Mouse (Mus musculus) CD4-positive, CD25-positive, alpha-beta regulatory T cell, adult 9 weeks (primary cell): Measurements from ENCODE around the gene Gm17689. TPM values are rescaled to one million over a fixed set of nuclear protein-coding genes. Genes with fewer than 3 reads are reported as not detected.

ENCODE experiments used
- polyA plus RNA-seq: library from polyadenylated mRNA; unstranded; fragments of 100-300 nt; shearing (Covaris generic); gene quantifications from one replicate; pipeline ENCODE4 v1.2.1, GENCODE M21; 2017

The Gm17689 gene
- not detected for polyA plus RNA-seq

DNA sequence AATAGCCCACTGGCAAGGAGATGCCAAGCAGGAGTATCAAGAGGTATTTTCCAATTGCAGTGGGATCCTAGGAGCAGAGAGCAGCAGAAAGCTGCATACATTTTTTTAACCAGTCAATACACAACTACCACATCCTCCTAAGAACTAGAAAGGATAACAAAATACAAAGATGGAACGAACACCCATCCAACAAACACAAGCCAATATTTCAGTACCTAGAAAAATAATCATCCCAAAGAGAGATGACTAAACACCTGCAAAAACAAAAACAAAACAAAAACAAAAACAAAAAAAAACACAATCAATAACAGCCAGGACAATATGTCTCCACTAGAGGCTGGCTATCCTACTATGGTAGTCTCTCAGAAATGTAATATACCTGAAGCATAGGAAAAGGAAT, at the start of gene Gm17689:
TSS of gene Gm17689 (minus strand) at position 101 of the 400 bp plus-strand sequence.

GRCm38 (mm10) chr9:36541863-36542262, 40.6 kb downstream of the Gm17689 start, which contains the start of gene Gm5615:
Gene Gm5615 (minus strand): TSS chr9:36541963.

Other genes starting within 250 kb of the Gm17689 start
- gene Gm7257, start 150.8 kb downstream of the Gm17689 start, polyA plus RNA-seq: not detected
- gene Gm9513, start 107.0 kb downstream of the Gm17689 start, polyA plus RNA-seq: not detected
- gene Gm5615, start 40.7 kb downstream of the Gm17689 start, polyA plus RNA-seq: not detected
- gene A630095E13Rik, start 60.7 kb upstream of the Gm17689 start, polyA plus RNA-seq: not detected
- 0.09 TPM for gene Acrv1, start 110.6 kb upstream of the Gm17689 start, polyA plus RNA-seq
- gene Chek1, start 144.4 kb upstream of the Gm17689 start, polyA plus RNA-seq: 3.3 TPM
- 278 TPM for gene Stt3a, start 185.0 kb upstream of the Gm17689 start, polyA plus RNA-seq
- 12.5 TPM for gene Ei24, start 214.8 kb upstream of the Gm17689 start, polyA plus RNA-seq
- not detected for gene Fez1, start 239.2 kb upstream of the Gm17689 start, polyA plus RNA-seq